Mouse (Mus musculus) hindbrain, postnatal 0 days (tissue): ENCODE measurements at regions not wholly inside any gene's neighbourhood (a gene's known extent, or its start where the extent isn't known, plus 50 kb on each side); places are given as distances from the start of the nearest gene placed in this dataset.
A peak's percentile ranks its signal among the peaks of the same experiment; 100 is the strongest.

Source experiments
- ATAC-seq: fragments of 200-750 bp; cut with Nextera tagmentation; 2 replicates; pipeline ENCODE4 v1.8.0; 2017; ENCODE audit warnings: mild to moderate bottlenecking, moderate TSS enrichment, moderate library complexity
- DNase-seq: peaks from one replicate; pipeline ENCODE4 v3.0.0-alpha.2; 2015; ENCODE audit warnings: low spot score
- H3K27ac ChIP-seq: fragments of 300-500 bp; sonication (generic); 2 replicates; pipeline ENCODE4 v1.5.1; 2014; ENCODE audit warnings: mild to moderate bottlenecking
- H3K27me3 ChIP-seq: fragments of 300-500 bp; sonication (generic); 2 replicates; pipeline ENCODE4 v1.6.1; 2014; ENCODE audit warnings: low read length, mixed read lengths; ENCODE audit not compliant: insufficient read depth
- H3K36me3 ChIP-seq: fragments of 300-500 bp; sonication (generic); 2 replicates; pipeline ENCODE4 v1.6.1; 2014; ENCODE audit warnings: low read length, mixed read lengths; ENCODE audit not compliant: insufficient read depth
- H3K4me1 ChIP-seq: fragments of 300-500 bp; sonication (generic); 2 replicates; pipeline ENCODE4 v1.6.1; 2014; ENCODE audit warnings: antibody characterized with exemption, low read length, mixed read lengths; ENCODE audit not compliant: insufficient read depth
- H3K4me2 ChIP-seq: fragments of 300-500 bp; sonication (generic); 2 replicates; pipeline ENCODE4 v1.6.1; 2014; ENCODE audit warnings: low read depth, mild to moderate bottlenecking, low read length, moderate library complexity, mixed read lengths
- H3K4me3 ChIP-seq: fragments of 300-500 bp; sonication (generic); 2 replicates; pipeline ENCODE4 v1.5.1; 2014; ENCODE audit warnings: low read length
- H3K9ac ChIP-seq: fragments of 300-500 bp; sonication (generic); replicated peaks from 2 replicates; pipeline ENCODE4 v1.6.1; 2014; ENCODE audit warnings: mild to moderate bottlenecking, low read length, moderate library complexity, mixed read lengths
- H3K9me3 ChIP-seq: fragments of 300-500 bp; sonication (generic); 2 replicates; pipeline ENCODE4 v1.6.1; 2016; ENCODE audit warnings: low read length, mixed read lengths
- CTCF ChIP-seq: IDR thresholded peaks from 2 replicates; pipeline ENCODE4 v1.5.1; 2016; ENCODE audit warnings: antibody characterized with exemption, control low read depth, low read depth
- WGBS: fragments of 180-500 bp; shearing (Covaris S2); extraction: QIAGEN DNeasy Blood & Tissue Kit; methylation state at CpG from one replicate; pipeline ENCODE4 v1.1.7; 2014; 5-methylcytosine and 5-hydroxymethylcytosine counted together

GRCm38 (mm10) chr5:139627552-139627951 is 84.3 kb downstream of the Uncx start:
- Histone ChIP-seq H3K4me2 (no peak overlapping the region), H3K4me3 (no peak overlapping the region), H3K36me3 (no peaks in the 10 kb centered on the region), H3K27me3 (no peaks in the 10 kb centered on the region), H3K4me1 (no peaks in the 10 kb centered on the region), H3K9ac (no peak overlapping the region), H3K27ac (no peak overlapping the region), H3K9me3 (no peaks in the 10 kb centered on the region)
- 29% methylated on average over 1 of the region's 1 CpGs for WGBS
- TF ChIP-seq CTCF, result no peak
- ATAC-seq (no peak), DNase-seq (no peak)

- DNase-seq (no peak), ATAC-seq (no peak)
- H3K9ac ChIP-seq, result no peak overlapping the region
- no peak for TF ChIP-seq CTCF
- no peaks in the 10 kb centered on the region for H3K9me3 ChIP-seq
- no peak overlapping the region for H3K4me3 ChIP-seq
- no peaks in the 10 kb centered on the region for H3K36me3 ChIP-seq
- H3K27me3 ChIP-seq, result no peaks in the 10 kb centered on the region
- H3K4me1 ChIP-seq, result no peaks in the 10 kb centered on the region
- H3K27ac ChIP-seq, result no peak overlapping the region
- no peak overlapping the region for H3K4me2 ChIP-seq
- 87% methylated on average over 2 of the region's 2 CpGs for WGBS
Observed at GRCm38 (mm10) chr5:139637028-139637427, 93.7 kb downstream of the Uncx start.

- no peaks in the 10 kb centered on the region for H3K27me3 ChIP-seq
- 45% methylated on average over 16 of the region's 16 CpGs for WGBS
- no peak overlapping the region for H3K4me3 ChIP-seq
- DNase-seq, result peak; percentile 18
- no peak for TF ChIP-seq CTCF
- no peak overlapping the region for H3K27ac ChIP-seq
- H3K4me2 ChIP-seq, result no peak overlapping the region
- H3K36me3 ChIP-seq, result no peaks in the 10 kb centered on the region
- H3K9ac ChIP-seq, result no peak overlapping the region
- ATAC-seq, result no peak
- H3K4me1 ChIP-seq, result no peaks in the 10 kb centered on the region
- no peaks in the 10 kb centered on the region for H3K9me3 ChIP-seq
Observed at GRCm38 (mm10) chr5:139640652-139641612, 95.2 kb downstream of the Micall2 start.

- DNase-seq, result no peak
- 0 out of 2 replicates have a peak, but pooled peaks have one; percentile 18 for ATAC-seq
- Histone ChIP-seq H3K27ac (no peak overlapping the region), H3K36me3 (no peaks in the 10 kb centered on the region), H3K4me1 (no peaks in the 10 kb centered on the region), H3K9ac (no peak overlapping the region), H3K4me3 (no peak overlapping the region), H3K9me3 (no peaks in the 10 kb centered on the region), H3K4me2 (no peak overlapping the region), H3K27me3 (no peaks in the 10 kb centered on the region)
- 70% methylated on average over 6 of the region's 6 CpGs for WGBS
- TF ChIP-seq CTCF, result no peak
Observed at GRCm38 (mm10) chr5:139644816-139645215, 91.3 kb downstream of the Micall2 start.

- H3K27ac ChIP-seq, result no peak overlapping the region
- WGBS, result 38% methylated on average over 4 of the region's 4 CpGs
- no peak overlapping the region for H3K4me3 ChIP-seq
- DNase-seq (no peak), ATAC-seq (no peak)
- no peaks in the 10 kb centered on the region for H3K36me3 ChIP-seq
- no peaks in the 10 kb centered on the region for H3K27me3 ChIP-seq
- H3K9me3 ChIP-seq, result no peaks in the 10 kb centered on the region
- TF ChIP-seq CTCF, result no peak
- H3K9ac ChIP-seq, result no peak overlapping the region
- no peaks in the 10 kb centered on the region for H3K4me1 ChIP-seq
- no peak overlapping the region for H3K4me2 ChIP-seq
Observed at GRCm38 (mm10) chr5:139651041-139651440, 85.1 kb downstream of the Micall2 start.
